Mouse (Mus musculus) regulatory T cell (primary cell): ENCODE measurements around the gene E2f1.

Source experiments
- in situ Hi-C: fragments of 300-600 bp; cut with MboI, MseI; formaldehyde crosslinking; loops from one replicate; pipeline ENCODE4 v1.15.1; 2025; ENCODE audit warnings: high pct_unique_total_duplicates

Gene E2f1

DNA sequence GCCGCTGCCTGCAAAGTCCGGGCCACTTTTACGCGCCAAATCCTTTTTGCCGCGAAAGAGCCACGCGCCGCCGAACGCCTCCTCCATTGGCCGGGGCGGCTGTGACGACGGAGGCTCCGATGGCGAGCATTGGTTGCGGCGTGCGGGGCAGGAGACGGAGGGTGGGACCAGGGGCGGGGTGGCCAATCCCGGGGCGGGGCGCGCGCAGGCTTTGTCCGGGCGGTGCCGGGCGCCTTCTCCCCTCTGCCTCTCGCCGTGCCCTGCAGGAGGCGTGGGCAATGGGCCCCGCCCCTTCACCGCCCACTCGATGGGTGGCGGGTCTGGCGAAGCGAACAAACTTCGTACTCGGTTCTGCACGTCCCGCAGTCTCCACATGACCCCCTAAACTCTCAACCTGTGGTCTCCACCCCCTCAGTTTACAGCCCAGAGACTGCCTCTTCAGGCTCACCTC is at the start of gene E2f1:
E2f1 (minus strand) TSS at position 57 of the 451 bp plus-strand sequence.
- in situ Hi-C loops, result no loop called here

GRCm38 (mm10) chr2:154617061-154617460 is 47.4 kb upstream of the E2f1 start:
- in situ Hi-C loops, result no loop called here

- in situ Hi-C loops, result no loop called here
Measured at GRCm38 (mm10) chr2:154615674-154616073, 46.0 kb upstream of the E2f1 start.

GRCm38 (mm10) chr2:154614841-154615576 is 45.3 kb upstream of the E2f1 start:
- in situ Hi-C loops, result no loop called here

- in situ Hi-C loops, result no loop called here
Measured at GRCm38 (mm10) chr2:154613118-154614115, 43.7 kb upstream of the E2f1 start, which contains the start of the genes Zfp341 and 4930519P11Rik. Gene Zfp341, plus strand, starts transcription at chr2:154613297. Gene 4930519P11Rik, minus strand, starts transcription at chr2:154613437.

GRCm38 (mm10) chr2:154609050-154609767 is 39.5 kb upstream of the E2f1 start:
- in situ Hi-C loops, result no loop called here

DNA sequence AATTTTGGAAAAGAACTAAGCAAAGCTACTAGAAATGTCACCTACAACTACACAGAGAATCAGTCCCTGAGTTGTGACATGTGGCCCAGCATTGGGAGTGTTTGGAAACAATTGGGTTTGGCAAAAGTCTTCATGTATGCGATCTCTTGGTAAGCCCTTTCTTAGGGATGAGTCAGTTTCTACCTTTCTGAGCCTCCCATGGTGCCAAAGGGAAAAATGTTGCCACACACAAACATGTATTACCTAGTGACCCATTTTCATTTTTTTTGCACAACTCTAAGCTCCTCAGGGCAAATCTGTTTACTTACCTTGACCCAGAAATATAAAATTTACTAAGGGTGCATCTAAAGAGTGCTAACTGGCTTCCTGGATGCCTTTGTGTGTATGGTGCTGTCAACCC is 37.3 kb upstream of the E2f1 start:
- in situ Hi-C loops, result no loop called here

- in situ Hi-C loops, result no loop called here
Measured at GRCm38 (mm10) chr2:154604156-154604555, 34.5 kb upstream of the E2f1 start.

DNA sequence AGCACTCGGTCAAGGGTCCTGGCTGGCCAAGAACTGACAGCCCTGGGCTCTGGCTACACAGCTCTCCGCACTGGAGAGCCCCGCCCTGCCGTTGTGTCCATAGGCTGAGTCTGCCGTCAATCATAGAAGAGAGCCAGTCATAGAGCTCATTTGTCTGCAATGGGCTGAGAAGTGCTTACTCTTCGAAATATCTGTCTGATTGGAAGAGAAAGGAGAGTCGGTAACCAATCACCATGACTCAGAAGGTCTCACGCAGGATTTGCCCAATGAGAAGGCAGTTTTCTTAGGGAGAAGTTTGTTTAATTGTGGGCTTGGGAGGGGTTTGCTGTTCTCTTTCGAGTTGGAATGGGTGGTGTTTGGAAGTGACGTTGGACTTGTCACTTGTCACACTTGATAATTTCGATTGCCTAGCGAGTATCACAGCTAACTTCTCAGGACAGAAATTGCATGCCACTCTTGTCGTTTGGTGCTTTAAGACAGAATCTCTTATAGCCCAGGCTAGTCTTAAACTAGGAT is 34.0 kb upstream of the E2f1 start, which contains the start of gene Pxmp4:
Pxmp4 (minus strand) TSS at position 71 of the 516 bp plus-strand sequence.
- in situ Hi-C loops, result no loop called here

DNA sequence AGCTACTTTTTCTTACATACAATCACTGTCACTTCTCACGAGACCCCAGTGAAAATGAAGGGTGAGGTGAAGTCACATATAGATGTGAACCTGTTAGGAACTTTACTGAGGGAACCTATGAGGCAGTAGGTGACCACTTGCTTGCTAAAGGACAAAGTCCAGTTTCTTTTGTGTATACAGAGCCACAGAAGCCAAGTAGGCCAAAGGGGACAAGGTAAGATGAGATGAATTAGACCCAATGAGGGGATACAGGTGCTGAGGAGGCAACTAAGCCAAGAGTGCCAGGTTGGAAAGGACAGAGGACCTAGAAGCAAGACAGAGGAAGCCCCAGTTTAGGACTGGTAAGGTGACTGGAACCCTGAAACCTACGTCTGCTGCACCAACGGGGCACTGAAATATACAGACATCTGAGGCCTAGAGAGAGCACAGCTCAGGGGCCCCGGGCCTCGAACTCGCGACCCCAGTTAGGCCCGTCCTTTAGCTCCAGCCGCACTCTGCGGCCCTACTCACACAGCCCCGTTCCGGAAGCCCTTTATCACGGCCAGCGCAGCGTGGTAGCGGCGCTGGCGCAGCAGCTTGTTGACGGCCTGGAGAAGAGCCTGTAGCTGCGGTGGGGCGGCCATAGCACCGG is 33.4 kb upstream of the E2f1 start:
- in situ Hi-C loops, result no loop called here

- in situ Hi-C loops, result no loop called here
Measured at GRCm38 (mm10) chr2:154601324-154601723, 31.6 kb upstream of the E2f1 start.

- in situ Hi-C loops, result no loop called here
Measured at GRCm38 (mm10) chr2:154600586-154600985, 30.9 kb upstream of the E2f1 start.

GRCm38 (mm10) chr2:154597399-154597798 is 27.7 kb upstream of the E2f1 start:
- in situ Hi-C loops, result no loop called here

GRCm38 (mm10) chr2:154595775-154596174 is 26.1 kb upstream of the E2f1 start:
- in situ Hi-C loops, result no loop called here

DNA sequence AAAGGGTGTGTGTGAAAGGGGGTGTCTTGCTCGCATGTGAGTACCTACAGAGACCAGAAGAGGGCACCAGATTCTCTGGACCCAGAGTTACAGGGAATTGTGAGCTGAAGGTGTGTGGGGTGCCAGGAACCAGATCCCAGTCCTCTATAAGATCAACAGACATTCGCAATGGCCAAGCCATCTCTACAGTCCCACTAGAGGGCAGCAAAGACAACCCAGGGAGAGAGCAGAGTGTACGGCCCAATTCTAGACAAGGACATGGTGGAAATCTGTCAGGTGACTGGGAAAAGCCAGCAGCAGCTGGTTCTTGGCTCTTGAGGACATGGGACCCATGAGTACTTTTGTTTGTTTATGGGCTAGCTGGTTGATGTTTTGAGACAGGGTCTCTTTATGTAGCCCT is 23.3 kb upstream of the E2f1 start:
- in situ Hi-C loops, result no loop called here

DNA sequence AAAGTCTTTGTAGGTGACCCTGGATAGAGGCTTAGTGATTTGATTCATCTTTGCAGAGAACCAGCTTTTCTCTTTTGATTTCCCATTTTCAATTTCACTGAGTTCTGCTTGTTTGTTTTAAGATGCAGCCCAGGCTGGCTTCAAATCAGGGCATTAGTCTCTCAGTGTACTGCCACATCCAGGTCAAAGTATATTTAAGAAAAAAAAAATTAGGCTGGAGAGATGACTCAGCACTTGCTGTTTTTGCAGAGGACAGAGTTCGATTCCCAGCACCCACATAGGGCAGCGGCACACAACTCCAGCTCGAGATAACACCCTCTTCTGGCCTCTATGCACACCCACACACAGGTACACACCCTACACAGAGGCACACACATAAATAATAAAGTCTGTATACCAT is 21.5 kb upstream of the E2f1 start:
- in situ Hi-C loops, result no loop called here

- in situ Hi-C loops, result no loop called here
Measured at GRCm38 (mm10) chr2:154589051-154589450, 19.4 kb upstream of the E2f1 start.

DNA sequence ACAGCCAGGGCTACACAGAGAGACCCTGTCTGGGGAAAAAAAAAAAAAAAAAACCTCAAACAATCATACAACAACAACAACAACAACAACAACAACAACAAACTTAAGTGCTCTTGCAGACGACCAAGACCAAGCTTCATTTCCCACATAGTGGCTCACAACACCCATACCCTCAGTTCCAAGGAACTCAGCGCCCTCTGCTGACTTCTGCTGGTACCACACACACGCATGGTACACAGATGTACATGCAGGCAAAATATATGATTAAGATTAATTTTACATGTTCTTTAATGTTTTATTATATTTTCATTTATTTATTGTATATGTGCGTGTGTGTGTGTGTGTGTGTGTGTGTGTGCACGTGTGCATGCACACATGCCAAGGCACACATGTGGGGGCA is 16.7 kb upstream of the E2f1 start:
- in situ Hi-C loops, result no loop called here

DNA sequence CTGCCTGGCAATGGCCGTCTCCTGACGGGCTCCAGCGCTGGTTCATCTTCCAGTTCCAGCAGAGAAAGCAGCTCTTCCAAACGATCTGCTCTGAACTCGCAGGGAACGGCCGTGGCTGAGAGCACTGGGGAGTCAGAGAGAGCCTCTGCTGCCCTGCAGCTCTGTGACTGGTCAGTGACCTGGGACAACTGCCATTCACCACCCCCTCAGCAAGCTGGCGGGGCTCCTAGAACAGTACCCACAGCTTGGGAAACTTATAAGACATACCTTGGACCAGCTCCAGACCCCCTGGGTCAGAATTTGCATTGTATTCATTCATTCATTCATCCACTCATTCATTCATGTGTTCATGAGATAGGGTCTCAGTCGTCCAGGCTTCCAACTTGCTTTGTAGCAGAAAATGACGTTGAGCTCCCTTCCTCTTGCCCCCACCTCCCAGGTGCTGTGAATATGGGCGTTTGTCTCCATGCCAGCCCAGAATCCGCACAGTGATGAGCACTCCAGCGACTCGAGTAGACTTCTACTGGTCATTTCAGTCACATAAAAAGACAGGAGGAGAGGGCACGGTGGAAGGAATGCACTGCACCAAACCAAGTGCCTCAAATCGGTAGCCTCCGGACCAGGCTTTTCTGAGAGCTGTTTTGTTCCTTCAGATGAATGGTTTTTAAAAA is 15.4 kb upstream of the E2f1 start:
- in situ Hi-C loops, result no loop called here
